Mouse (Mus musculus) embryonic fibroblast, embryonic 13.5 days (primary cell): ENCODE data around the gene Ppp1r15a.

Source experiments
- CTCF ChIP-seq: IDR thresholded peaks from 2 replicates; pipeline ENCODE4 v1.5.1; 2011; ENCODE audit warnings: mild to moderate bottlenecking, control low read depth, low read length, moderate library complexity, borderline replicate concordance; ENCODE audit not compliant: insufficient read depth
- POLR2A ChIP-seq: IDR thresholded peaks from 2 replicates; pipeline ENCODE4 v1.6.1; 2011; ENCODE audit warnings: low read depth, mild to moderate bottlenecking, control low read depth, low read length, moderate library complexity

DNA sequence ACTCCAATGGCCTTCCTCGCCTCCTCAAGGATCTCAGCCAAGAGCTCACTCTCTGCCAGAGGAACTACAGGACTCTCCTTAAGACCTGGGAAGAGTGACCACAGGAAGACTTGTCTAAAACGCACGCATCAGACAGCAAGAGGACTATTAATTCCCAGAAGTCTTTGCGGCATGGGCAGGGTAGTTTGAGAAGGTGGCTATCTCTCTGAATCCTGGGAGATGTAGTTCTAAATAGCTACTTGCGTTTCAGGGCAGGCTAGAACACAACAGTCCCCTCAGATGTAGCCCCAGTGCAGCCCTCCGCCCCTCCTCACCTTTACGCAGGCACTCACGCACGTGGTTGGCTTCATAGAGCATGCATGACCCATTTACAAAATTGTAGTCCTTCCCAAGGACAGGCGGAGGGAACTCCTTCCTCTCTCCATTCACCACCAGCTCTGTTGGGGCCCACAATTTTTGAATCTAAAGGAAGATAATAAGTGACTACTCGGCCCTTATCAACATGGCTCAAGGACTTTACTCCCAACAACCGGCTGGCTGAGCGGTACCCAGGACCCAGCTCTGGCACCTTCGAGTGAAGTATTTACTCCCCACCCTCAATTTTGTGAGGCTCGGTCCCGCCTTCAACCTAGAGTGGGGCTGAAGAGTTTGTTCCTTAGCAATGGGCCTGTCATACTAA, 50.6 kb downstream of the Ppp1r15a start:
- TF ChIP-seq CTCF = no peak
- peak; percentile 49; the same call in 1 of the 2 replicates for TF ChIP-seq POLR2A
